Mouse (Mus musculus): ENCODE data around the gene Mpg. TPM values are rescaled to one million over a fixed set of nuclear protein-coding genes. Genes with fewer than 3 reads are reported as not detected.

Mpg gene
- polyA plus RNA-seq (2014; fragmentation: Nextera tagmentation; extraction: Ambion mirVana), result 29.7 and 37.5 TPM in 2 replicates

GRCm38 (mm10) chr11:32226124-32226871, at the start of gene Mpg:
Gene Mpg (plus strand): TSS chr11:32226505.
- ATAC-seq (ENCODE audit: low FRiP score), result peak; percentile 85
- Histone ChIP-seq H3K4me3 (replicated peaks; ENCODE audit: low read length) (peak within 1 kb of the TSS; percentile 74), H3K9ac (peak within 1 kb of the TSS; percentile 88), H3K36me3 (replicated peaks; ENCODE audit: control insufficient read depth, insufficient read depth) (peaks cover 22% of the 10 kb centered on the region), H3K9me3 (ENCODE audit: control insufficient read depth, low read length) (no peaks in the 10 kb centered on the region), H3K27ac (peak within 1 kb of the TSS; percentile 82), H3K4me1 (replicated peaks; ENCODE audit: control insufficient read depth, insufficient read depth, low read length) (peaks cover 26% of the 10 kb centered on the region), H3K27me3 (ENCODE audit: control insufficient read depth, insufficient read depth, low read length) (peaks cover 22% of the 10 kb centered on the region), H3K4me2 (replicated peaks) (peak within 1 kb of the TSS; percentile 78)
- WGBS, result 4% methylated on average over 47 of the region's 47 CpGs
- peak; percentile 83 for DNase-seq (ENCODE audit: low spot score)

DNA sequence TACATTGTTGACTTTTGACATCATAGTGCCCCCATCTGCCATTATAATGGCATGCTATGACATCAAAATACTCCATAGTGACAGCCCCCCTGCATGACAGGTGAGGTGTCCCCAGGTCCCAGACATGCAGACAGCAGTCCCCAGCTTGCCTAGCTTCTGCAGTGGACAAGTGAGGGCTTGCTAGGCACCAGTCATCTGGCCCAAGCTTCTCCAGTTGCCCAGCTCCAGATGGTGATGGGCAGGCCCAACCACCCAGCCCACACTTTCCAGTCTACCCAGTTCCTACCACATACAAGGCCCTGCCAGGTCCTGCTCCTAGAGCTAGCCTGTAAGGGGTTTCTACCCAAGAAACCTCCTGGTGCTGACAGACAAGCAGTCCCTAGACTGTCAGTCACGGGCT, 47.8 kb upstream of the Mpg start:
- 80% methylated on average over 1 of the region's 1 CpGs for WGBS
- Histone ChIP-seq H3K36me3 (replicated peaks; ENCODE audit: control insufficient read depth, insufficient read depth) (no peaks in the 10 kb centered on the region), H3K27me3 (ENCODE audit: control insufficient read depth, insufficient read depth, low read length) (no peaks in the 10 kb centered on the region), H3K4me2 (replicated peaks) (no peak overlapping the region), H3K4me3 (replicated peaks; ENCODE audit: low read length) (no peak overlapping the region), H3K4me1 (replicated peaks; ENCODE audit: control insufficient read depth, insufficient read depth, low read length) (no peaks in the 10 kb centered on the region), H3K27ac (no peak overlapping the region), H3K9me3 (ENCODE audit: control insufficient read depth, low read length) (no peaks in the 10 kb centered on the region), H3K9ac (no peak overlapping the region)
- DNase-seq (ENCODE audit: low spot score), result no peak
- ATAC-seq (ENCODE audit: low FRiP score), result no peak

DNA sequence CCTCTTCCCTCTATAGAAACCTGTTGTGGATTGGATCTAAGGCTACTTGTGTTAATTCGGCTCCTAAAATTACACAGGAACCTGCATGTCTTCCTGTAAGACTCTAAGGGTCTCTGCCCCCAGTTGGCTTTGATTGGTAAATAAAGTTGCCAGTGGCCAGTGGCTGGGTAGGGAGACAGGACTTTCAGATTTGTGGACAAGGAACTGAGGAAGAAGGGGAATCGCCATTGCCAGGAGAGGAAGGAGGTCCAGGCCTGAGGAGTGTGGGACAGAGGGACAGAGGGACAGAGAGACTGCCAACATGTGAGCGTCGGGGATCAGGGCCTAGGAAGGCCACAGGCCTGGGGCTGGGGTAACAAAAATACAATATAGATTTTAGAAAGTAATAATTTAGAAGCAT, 45.1 kb upstream of the Mpg start:
- DNase-seq (ENCODE audit: low spot score) (no peak), ATAC-seq (ENCODE audit: low FRiP score) (no peak)
- Histone ChIP-seq H3K4me1 (replicated peaks; ENCODE audit: control insufficient read depth, insufficient read depth, low read length) (no peaks in the 10 kb centered on the region), H3K9me3 (ENCODE audit: control insufficient read depth, low read length) (no peaks in the 10 kb centered on the region), H3K36me3 (replicated peaks; ENCODE audit: control insufficient read depth, insufficient read depth) (no peaks in the 10 kb centered on the region), H3K4me2 (replicated peaks) (no peak overlapping the region), H3K27me3 (ENCODE audit: control insufficient read depth, insufficient read depth, low read length) (no peaks in the 10 kb centered on the region), H3K4me3 (replicated peaks; ENCODE audit: low read length) (no peak overlapping the region), H3K9ac (no peak overlapping the region), H3K27ac (no peak overlapping the region)
- WGBS, result 79% methylated on average over 4 of the region's 4 CpGs

DNA sequence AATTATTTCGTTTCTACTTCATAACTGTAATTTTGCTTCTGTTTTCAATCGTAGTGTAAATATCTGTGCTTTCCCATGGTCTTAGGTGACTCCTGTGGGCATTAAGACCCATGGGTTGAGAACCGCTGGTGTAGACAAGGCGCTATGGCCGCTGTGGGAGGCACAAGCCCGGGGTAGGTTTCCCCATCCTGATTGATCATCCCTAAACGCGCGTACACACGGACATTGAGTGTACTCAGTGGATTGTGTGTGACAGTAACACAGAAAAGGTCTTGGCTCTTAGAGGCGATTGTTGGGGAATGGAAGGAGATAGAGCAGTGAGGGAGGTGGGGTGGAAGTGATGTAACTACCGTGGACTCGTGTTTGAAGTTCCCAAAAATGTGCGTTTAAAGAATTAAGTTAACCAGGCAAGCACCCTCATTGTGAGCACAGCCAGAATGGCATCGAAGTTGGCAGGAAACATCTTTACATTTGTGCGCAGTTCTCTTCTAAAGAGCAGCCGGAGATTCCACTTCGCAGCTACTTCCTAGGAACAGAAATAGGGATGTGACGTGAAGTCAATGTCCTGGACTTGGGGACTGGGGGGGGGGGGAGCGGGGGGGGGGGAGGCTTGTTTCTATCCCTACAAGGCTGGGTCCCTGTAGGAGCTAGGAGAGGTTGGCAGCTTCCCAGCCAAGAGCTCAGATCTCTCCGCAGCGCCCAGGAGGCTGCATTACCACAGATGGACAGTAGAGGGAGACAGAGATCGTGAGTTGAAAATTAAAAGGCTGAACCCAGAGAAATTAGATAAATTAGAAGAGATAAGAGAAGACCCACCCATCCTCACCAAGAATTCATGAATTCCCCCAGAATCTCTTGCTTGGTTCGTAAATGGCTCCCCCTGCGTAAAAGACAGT, 44.1 kb upstream of the Mpg start:
- no peaks in the 10 kb centered on the region for H3K36me3 ChIP-seq (replicated peaks; ENCODE audit: control insufficient read depth, insufficient read depth)
- no peak overlapping the region for H3K27ac ChIP-seq
- H3K4me2 ChIP-seq (replicated peaks), result 0 out of 2 replicates have a peak overlapping the region, but pooled peaks have one; percentile 10
- ATAC-seq (ENCODE audit: low FRiP score) (peak; percentile 76; the same call in 1 of the 2 replicates), DNase-seq (ENCODE audit: low spot score) (peak; percentile 95)
- H3K4me1 ChIP-seq (replicated peaks; ENCODE audit: control insufficient read depth, insufficient read depth, low read length), result no peaks in the 10 kb centered on the region
- 52% methylated on average over 24 of the region's 25 CpGs for WGBS
- no peak overlapping the region for H3K9ac ChIP-seq
- H3K27me3 ChIP-seq (ENCODE audit: control insufficient read depth, insufficient read depth, low read length), result no peaks in the 10 kb centered on the region
- H3K9me3 ChIP-seq (ENCODE audit: control insufficient read depth, low read length), result no peaks in the 10 kb centered on the region
- H3K4me3 ChIP-seq (replicated peaks; ENCODE audit: low read length), result no peak overlapping the region

DNA sequence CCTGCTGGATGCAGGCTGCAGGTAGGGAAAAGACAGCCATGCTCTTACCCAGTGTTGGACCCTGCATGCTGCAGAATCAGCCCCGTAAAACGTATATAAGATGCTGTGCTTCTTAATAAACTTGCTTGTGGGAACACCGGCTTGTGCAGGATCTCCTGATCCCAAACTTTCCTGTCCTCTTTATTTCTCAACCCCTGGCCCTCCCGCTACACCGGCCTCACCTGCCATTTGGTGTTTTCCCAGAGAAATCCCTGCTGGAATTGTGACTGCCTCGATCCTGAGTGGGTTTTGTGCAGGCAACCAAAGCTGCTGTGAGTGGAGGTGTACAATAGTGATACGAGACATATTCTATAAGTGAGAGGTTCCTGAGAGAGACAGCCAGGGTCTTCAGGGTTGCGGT, 41.8 kb upstream of the Mpg start:
- H3K4me2 ChIP-seq (replicated peaks), result no peak overlapping the region
- H3K27me3 ChIP-seq (ENCODE audit: control insufficient read depth, insufficient read depth, low read length), result no peaks in the 10 kb centered on the region
- no peak overlapping the region for H3K4me3 ChIP-seq (replicated peaks; ENCODE audit: low read length)
- ATAC-seq (ENCODE audit: low FRiP score) (no peak), DNase-seq (ENCODE audit: low spot score) (no peak)
- H3K36me3 ChIP-seq (replicated peaks; ENCODE audit: control insufficient read depth, insufficient read depth), result no peaks in the 10 kb centered on the region
- 91% methylated on average over 8 of the region's 8 CpGs for WGBS
- no peak overlapping the region for H3K9ac ChIP-seq
- H3K9me3 ChIP-seq (ENCODE audit: control insufficient read depth, low read length), result no peaks in the 10 kb centered on the region
- H3K27ac ChIP-seq, result no peak overlapping the region
- no peaks in the 10 kb centered on the region for H3K4me1 ChIP-seq (replicated peaks; ENCODE audit: control insufficient read depth, insufficient read depth, low read length)

DNA sequence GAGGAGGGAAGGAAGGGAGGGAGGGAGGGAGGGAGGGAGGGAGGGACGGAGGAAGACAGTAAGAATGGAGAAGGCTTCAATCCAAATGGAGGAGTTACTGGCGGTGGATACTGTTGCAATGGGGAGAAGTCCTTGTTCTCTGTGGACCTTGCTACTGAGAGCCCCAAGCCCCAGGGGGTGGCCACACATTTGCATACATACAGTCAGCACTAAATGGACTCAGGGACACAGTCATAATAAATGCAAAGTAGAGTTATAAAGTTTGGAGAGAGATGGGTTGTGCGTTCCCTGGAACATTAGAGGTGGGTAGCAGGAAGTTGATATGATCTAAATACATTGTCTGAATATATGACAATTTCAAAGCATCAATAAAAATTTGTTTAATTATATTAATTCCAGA, 40.3 kb upstream of the Mpg start:
- Histone ChIP-seq H3K9ac (no peak overlapping the region), H3K27me3 (ENCODE audit: control insufficient read depth, insufficient read depth, low read length) (no peaks in the 10 kb centered on the region), H3K4me3 (replicated peaks; ENCODE audit: low read length) (no peak overlapping the region), H3K9me3 (ENCODE audit: control insufficient read depth, low read length) (no peaks in the 10 kb centered on the region), H3K4me1 (replicated peaks; ENCODE audit: control insufficient read depth, insufficient read depth, low read length) (no peaks in the 10 kb centered on the region), H3K36me3 (replicated peaks; ENCODE audit: control insufficient read depth, insufficient read depth) (no peaks in the 10 kb centered on the region), H3K4me2 (replicated peaks) (no peak overlapping the region), H3K27ac (no peak overlapping the region)
- no peak for DNase-seq (ENCODE audit: low spot score)
- ATAC-seq (ENCODE audit: low FRiP score), result no peak
- 86% methylated on average over 3 of the region's 3 CpGs for WGBS

- no peaks in the 10 kb centered on the region for H3K27me3 ChIP-seq (ENCODE audit: control insufficient read depth, insufficient read depth, low read length)
- no peak for ATAC-seq (ENCODE audit: low FRiP score)
- no peaks in the 10 kb centered on the region for H3K4me1 ChIP-seq (replicated peaks; ENCODE audit: control insufficient read depth, insufficient read depth, low read length)
- WGBS, result 88% methylated on average over 4 of the region's 4 CpGs
- H3K4me2 ChIP-seq (replicated peaks), result no peak overlapping the region
- H3K36me3 ChIP-seq (replicated peaks; ENCODE audit: control insufficient read depth, insufficient read depth), result no peaks in the 10 kb centered on the region
- no peaks in the 10 kb centered on the region for H3K9me3 ChIP-seq (ENCODE audit: control insufficient read depth, low read length)
- no peak overlapping the region for H3K9ac ChIP-seq
- no peak overlapping the region for H3K27ac ChIP-seq
- no peak overlapping the region for H3K4me3 ChIP-seq (replicated peaks; ENCODE audit: low read length)
- no peak for DNase-seq (ENCODE audit: low spot score)
Observed at GRCm38 (mm10) chr11:32187256-32187655, 39.0 kb upstream of the Mpg start.

- Histone ChIP-seq H3K27ac (no peak overlapping the region), H3K4me3 (replicated peaks; ENCODE audit: low read length) (no peak overlapping the region), H3K9me3 (ENCODE audit: control insufficient read depth, low read length) (no peaks in the 10 kb centered on the region), H3K27me3 (ENCODE audit: control insufficient read depth, insufficient read depth, low read length) (no peaks in the 10 kb centered on the region), H3K4me1 (replicated peaks; ENCODE audit: control insufficient read depth, insufficient read depth, low read length) (no peaks in the 10 kb centered on the region), H3K9ac (no peak overlapping the region), H3K4me2 (replicated peaks) (no peak overlapping the region), H3K36me3 (replicated peaks; ENCODE audit: control insufficient read depth, insufficient read depth) (no peaks in the 10 kb centered on the region)
- no peak for DNase-seq (ENCODE audit: low spot score)
- 88% methylated on average over 12 of the region's 12 CpGs for WGBS
- ATAC-seq (ENCODE audit: low FRiP score), result no peak
Observed at GRCm38 (mm10) chr11:32188881-32189280, 37.4 kb upstream of the Mpg start.

DNA sequence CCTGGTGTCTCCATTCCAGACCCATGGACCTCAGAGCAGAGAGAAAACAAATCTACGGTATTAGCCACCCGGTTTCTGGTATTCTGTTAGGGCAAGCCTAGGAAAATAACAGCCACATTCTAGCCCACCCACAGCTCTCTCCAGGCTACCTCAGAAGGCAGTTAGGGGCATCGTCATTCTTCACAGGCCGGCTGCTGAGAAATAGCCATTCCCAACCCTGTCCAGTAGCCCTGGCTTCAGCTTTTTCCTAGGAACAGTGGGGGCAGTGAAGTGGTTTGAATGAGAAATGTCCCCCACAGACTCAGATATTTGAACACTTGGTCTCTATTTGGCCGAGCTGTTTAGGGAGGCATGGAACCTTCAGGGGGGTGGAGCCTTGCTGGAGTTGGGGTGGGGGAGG, 36.9 kb upstream of the Mpg start:
- no peak for ATAC-seq (ENCODE audit: low FRiP score)
- H3K9me3 ChIP-seq (ENCODE audit: control insufficient read depth, low read length), result no peaks in the 10 kb centered on the region
- no peak overlapping the region for H3K27ac ChIP-seq
- H3K4me2 ChIP-seq (replicated peaks), result no peak overlapping the region
- H3K4me1 ChIP-seq (replicated peaks; ENCODE audit: control insufficient read depth, insufficient read depth, low read length), result no peaks in the 10 kb centered on the region
- H3K36me3 ChIP-seq (replicated peaks; ENCODE audit: control insufficient read depth, insufficient read depth), result no peaks in the 10 kb centered on the region
- 66% methylated on average over 5 of the region's 5 CpGs for WGBS
- H3K9ac ChIP-seq, result no peak overlapping the region
- H3K4me3 ChIP-seq (replicated peaks; ENCODE audit: low read length), result no peak overlapping the region
- H3K27me3 ChIP-seq (ENCODE audit: control insufficient read depth, insufficient read depth, low read length), result no peaks in the 10 kb centered on the region
- DNase-seq (ENCODE audit: low spot score), result no peak
